Mouse (Mus musculus) forebrain, embryonic 14.5 days (tissue): ENCODE measurements at regions not wholly inside any gene's neighbourhood (a gene's known extent, or its start where the extent isn't known, plus 50 kb on each side); places are given as distances from the start of the nearest gene placed in this dataset.
A peak's percentile ranks its signal among the peaks of the same experiment; 100 is the strongest.

Experiments used
- ATAC-seq: fragments of 200-750 bp; cut with Nextera tagmentation; 2 replicates; pipeline ENCODE4 v1.8.0; 2017; ENCODE audit warnings: mild to moderate bottlenecking, moderate library complexity
- DNase-seq: peaks from one replicate; pipeline ENCODE4 v3.0.0-alpha.2; 2015; ENCODE audit warnings: low spot score
- H3K27ac ChIP-seq: fragments of 300-500 bp; sonication (generic); 2 replicates; pipeline ENCODE4 v1.5.1; 2014; ENCODE audit warnings: low read depth, mild to moderate bottlenecking, control low read depth, low read length, moderate library complexity
- H3K27me3 ChIP-seq: fragments of 300-500 bp; sonication (generic); replicated peaks from 2 replicates; pipeline ENCODE4 v1.6.1; 2014; ENCODE audit warnings: low read length, control low read depth, mixed read lengths; ENCODE audit not compliant: control insufficient read depth, insufficient read depth
- H3K36me3 ChIP-seq: fragments of 300-500 bp; sonication (generic); 2 replicates; pipeline ENCODE4 v1.6.1; 2014; ENCODE audit warnings: low read length, control low read depth; ENCODE audit not compliant: control insufficient read depth, insufficient read depth
- H3K4me1 ChIP-seq: fragments of 300-500 bp; sonication (generic); 2 replicates; pipeline ENCODE4 v1.6.1; 2014; ENCODE audit warnings: antibody characterized with exemption, low read length, control low read depth; ENCODE audit not compliant: control insufficient read depth, insufficient read depth
- H3K4me2 ChIP-seq: fragments of 300-500 bp; sonication (generic); 2 replicates; pipeline ENCODE4 v1.6.1; 2014; ENCODE audit warnings: mild to moderate bottlenecking, control low read depth, low read length
- H3K4me3 ChIP-seq: fragments of 300-500 bp; sonication (generic); 2 replicates; pipeline ENCODE4 v1.5.1; 2014; ENCODE audit warnings: low read depth, low read length, control low read depth
- H3K9ac ChIP-seq: fragments of 300-500 bp; sonication (generic); 2 replicates; pipeline ENCODE4 v1.6.1; 2014; ENCODE audit warnings: mild to moderate bottlenecking, low read length, control low read depth, moderate library complexity
- H3K9me3 ChIP-seq: fragments of 300-500 bp; sonication (generic); replicated peaks from 2 replicates; pipeline ENCODE4 v1.6.1; 2016; ENCODE audit warnings: low read length, control low read depth, mixed read lengths; ENCODE audit not compliant: control insufficient read depth
- WGBS: fragments of 180-500 bp; shearing (Covaris S2); extraction: QIAGEN DNeasy Blood & Tissue Kit; methylation state at CpG from one replicate; pipeline ENCODE4 v1.1.7; 2014; 5-methylcytosine and 5-hydroxymethylcytosine counted together

DNA sequence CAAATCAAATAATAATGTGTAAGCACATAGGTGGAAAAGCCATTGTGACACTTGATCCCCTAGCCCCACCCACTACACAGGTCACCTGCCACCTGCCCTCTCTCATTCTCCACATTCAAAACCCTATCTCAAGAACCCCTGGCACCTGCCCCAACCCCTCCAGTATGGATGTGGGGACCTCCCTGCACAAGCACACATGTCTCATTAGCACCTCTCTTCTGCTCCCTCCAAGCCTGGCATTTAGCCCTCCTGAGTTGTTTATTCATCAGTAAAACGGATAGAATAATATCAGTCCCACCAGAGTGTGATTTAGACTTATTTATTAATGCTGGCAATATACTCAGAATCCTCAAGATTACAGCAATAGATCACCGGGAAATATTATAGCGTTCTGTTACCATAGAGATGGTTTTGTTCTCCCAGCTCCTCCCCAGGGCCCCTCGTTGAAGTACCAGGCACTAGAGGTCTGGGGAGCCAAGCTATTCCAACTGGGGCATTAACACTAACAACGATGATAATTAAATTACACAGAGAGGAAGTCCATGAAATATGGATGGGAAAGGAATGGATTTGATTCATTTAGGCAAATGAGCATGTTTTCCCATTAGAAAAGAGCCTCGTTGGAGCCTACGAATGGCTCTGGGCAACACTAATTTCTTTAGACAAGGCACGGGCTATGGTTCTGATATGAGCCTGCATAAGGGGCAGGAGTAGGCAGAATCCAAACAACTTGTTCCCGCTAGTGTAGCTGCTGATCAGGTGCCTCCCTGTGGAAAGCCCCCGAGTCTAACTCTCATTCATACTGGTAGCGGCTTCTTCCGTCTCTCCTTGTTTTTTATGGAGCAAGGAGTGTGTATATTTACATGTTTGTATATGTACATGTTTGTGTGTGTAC, 148.1 kb upstream of the Hs6st1 start:
- peak; percentile 42 for DNase-seq
- H3K36me3 ChIP-seq = no peaks in the 10 kb centered on the region
- H3K9ac ChIP-seq = no peak overlapping the region
- ATAC-seq = peak; percentile 26; the same call in 1 of the 2 replicates
- no peaks in the 10 kb centered on the region for H3K27me3 ChIP-seq
- H3K27ac ChIP-seq = no peak overlapping the region; the same call in 1 of the 2 replicates
- no peaks in the 10 kb centered on the region for H3K4me1 ChIP-seq
- H3K4me3 ChIP-seq = no peak overlapping the region
- H3K4me2 ChIP-seq = no peak overlapping the region
- 58% methylated on average over 12 of the region's 12 CpGs for WGBS
- no peaks in the 10 kb centered on the region for H3K9me3 ChIP-seq

DNA sequence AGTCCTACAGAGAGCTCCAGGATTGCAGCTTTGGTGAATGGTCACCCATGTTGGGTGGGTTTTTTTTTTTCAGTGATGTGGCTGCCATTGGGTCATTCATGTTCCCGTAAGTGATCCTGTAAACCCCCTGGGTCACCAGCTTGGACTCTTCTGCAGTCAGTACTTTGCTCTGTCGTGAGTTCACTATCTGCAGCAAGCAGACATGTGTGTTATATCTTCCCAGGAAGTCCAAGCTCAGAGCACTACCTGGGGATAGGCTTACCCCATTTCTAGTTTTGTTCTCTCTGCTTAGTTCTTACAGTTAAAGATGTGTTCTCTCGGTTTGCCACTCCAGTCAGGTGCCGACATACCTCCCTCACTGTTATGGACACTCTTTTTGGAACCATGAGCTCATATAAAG, 143.4 kb upstream of the Hs6st1 start:
- Histone ChIP-seq H3K27me3 (no peaks in the 10 kb centered on the region), H3K4me1 (no peaks in the 10 kb centered on the region), H3K4me2 (no peak overlapping the region), H3K9ac (no peak overlapping the region), H3K9me3 (no peaks in the 10 kb centered on the region), H3K27ac (no peak overlapping the region), H3K4me3 (no peak overlapping the region), H3K36me3 (no peaks in the 10 kb centered on the region)
- no peak for DNase-seq
- ATAC-seq = no peak
- 94% methylated on average over 4 of the region's 4 CpGs for WGBS

DNA sequence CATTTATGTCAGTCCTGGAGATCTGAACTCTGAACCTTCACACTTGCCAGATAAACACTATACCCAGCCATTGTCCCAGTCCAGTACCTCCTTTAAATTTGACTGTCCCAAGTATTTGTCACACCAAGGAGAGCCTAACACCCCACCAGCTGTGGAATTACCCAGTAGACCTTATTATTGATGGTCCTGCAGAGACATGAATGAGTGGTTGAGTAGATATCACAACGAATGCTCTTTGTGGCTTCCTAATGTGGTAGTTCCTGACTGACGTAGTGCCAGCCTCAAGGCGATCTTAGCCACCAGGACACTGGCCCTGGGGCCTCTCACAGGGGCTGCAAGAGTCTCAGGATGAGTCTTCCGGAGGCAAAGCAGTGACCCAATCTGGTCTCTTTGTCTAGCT, 142.9 kb upstream of the Hs6st1 start:
- no peak overlapping the region for H3K4me2 ChIP-seq
- H3K4me1 ChIP-seq = no peaks in the 10 kb centered on the region
- 93% methylated on average over 4 of the region's 4 CpGs for WGBS
- no peak overlapping the region for H3K27ac ChIP-seq
- DNase-seq = no peak
- no peaks in the 10 kb centered on the region for H3K27me3 ChIP-seq
- no peak overlapping the region for H3K4me3 ChIP-seq
- no peaks in the 10 kb centered on the region for H3K9me3 ChIP-seq
- no peak for ATAC-seq
- H3K9ac ChIP-seq = no peak overlapping the region
- H3K36me3 ChIP-seq = no peaks in the 10 kb centered on the region

DNA sequence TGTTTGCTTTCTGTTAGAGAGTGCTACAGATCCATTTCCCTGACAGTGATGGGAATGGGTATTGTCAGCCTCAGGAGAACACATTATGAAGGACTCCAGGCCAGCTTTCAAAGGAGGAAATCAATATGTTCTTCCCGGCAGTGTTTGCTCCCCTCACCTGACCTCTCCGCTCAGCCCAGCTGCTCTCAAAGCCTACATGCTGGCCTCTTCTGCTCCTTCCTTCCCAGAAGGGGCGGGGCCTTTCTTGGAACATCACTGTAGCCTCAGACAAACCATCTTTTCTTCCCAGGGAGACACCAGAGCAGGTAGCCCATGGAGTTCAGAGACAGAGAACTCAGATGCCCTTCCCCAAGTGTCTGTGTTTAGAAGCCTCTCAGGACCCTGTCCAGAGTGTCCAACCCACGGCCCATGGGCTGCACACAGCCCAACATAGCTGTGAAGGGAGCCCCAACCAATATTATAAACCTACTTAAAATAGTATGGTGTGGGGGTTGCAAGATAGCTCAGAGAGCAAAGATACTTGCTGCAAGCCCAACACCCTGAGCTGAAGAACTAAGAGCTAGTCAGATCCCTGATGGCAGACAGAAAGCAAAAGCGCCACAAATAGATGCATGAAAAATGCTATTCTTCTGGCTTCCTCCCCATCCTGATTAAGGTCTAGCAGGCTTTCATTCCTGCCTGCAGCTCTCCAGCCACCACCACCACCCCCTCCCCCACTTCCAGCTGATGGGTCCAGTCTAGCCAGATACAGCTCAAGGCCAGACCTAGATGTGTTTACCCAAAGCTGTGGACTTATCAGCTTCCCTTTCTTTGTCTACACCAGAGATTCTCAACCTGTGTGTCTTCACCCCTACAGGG, 141.8 kb upstream of the Hs6st1 start:
- Histone ChIP-seq H3K9ac (no peak overlapping the region), H3K4me1 (no peaks in the 10 kb centered on the region), H3K27ac (no peak overlapping the region), H3K36me3 (no peaks in the 10 kb centered on the region), H3K4me3 (no peak overlapping the region), H3K4me2 (no peak overlapping the region), H3K9me3 (no peaks in the 10 kb centered on the region), H3K27me3 (no peaks in the 10 kb centered on the region)
- no peak for ATAC-seq
- no peak for DNase-seq
- 75% methylated on average over 5 of the region's 5 CpGs for WGBS

DNA sequence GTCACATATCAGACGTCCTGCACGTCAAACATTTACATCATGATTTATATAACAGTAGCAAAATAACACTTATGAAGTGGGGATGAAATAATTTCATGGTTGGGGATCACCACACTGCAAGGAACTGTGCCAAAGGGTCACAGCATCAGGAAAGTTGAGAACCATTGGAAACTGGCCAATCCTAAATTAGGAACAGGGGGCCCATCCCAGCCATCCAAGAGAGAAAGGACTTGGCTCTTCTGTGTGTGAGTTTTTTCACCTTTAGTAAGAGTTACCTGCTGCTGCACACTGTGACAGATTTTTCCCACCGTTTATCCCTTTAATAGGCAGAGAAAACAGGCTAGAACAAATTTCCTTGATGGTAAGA, 141.2 kb upstream of the Hs6st1 start:
- ATAC-seq (no peak), DNase-seq (no peak)
- Histone ChIP-seq H3K27me3 (no peaks in the 10 kb centered on the region), H3K27ac (no peak overlapping the region), H3K4me3 (no peak overlapping the region), H3K9ac (no peak overlapping the region), H3K4me2 (no peak overlapping the region), H3K9me3 (no peaks in the 10 kb centered on the region), H3K36me3 (no peaks in the 10 kb centered on the region), H3K4me1 (no peaks in the 10 kb centered on the region)
- WGBS = 74% methylated on average over 3 of the region's 3 CpGs

GRCm38 (mm10) chr1:35930351-35930750, 137.8 kb upstream of the Hs6st1 start:
- Histone ChIP-seq H3K4me2 (no peak overlapping the region), H3K27me3 (no peaks in the 10 kb centered on the region), H3K4me3 (no peak overlapping the region), H3K27ac (no peak overlapping the region), H3K9ac (no peak overlapping the region), H3K9me3 (no peaks in the 10 kb centered on the region), H3K36me3 (no peaks in the 10 kb centered on the region), H3K4me1 (no peaks in the 10 kb centered on the region)
- 75% methylated on average over 3 of the region's 3 CpGs for WGBS
- DNase-seq (no peak), ATAC-seq (no peak)

DNA sequence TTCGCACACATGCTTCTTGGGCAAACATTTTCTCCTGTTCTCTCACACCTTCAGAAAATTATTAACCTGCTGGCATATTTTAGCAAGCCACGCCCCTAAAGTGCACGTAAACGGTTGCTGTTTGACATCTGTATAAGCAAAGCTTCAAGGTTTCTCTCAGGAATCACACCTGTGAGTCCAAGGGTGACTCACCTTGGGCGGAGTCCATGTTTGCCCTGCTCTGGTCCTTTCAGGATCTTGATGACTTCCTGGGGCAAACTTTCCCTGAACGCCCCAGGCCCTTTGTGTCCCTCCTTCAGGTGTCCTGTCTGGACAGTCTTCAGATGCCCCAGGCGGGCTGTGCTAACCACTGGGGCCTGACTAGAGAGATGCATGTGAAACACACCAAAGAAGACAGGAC, 137.1 kb upstream of the Hs6st1 start:
- no peaks in the 10 kb centered on the region for H3K4me1 ChIP-seq
- H3K36me3 ChIP-seq = no peaks in the 10 kb centered on the region
- no peak overlapping the region for H3K27ac ChIP-seq
- no peak overlapping the region for H3K4me2 ChIP-seq
- no peak for DNase-seq
- no peak overlapping the region for H3K4me3 ChIP-seq
- H3K9ac ChIP-seq = no peak overlapping the region
- 90% methylated on average over 7 of the region's 7 CpGs for WGBS
- no peaks in the 10 kb centered on the region for H3K9me3 ChIP-seq
- no peak for ATAC-seq
- H3K27me3 ChIP-seq = no peaks in the 10 kb centered on the region

- H3K27ac ChIP-seq = no peak overlapping the region
- H3K4me2 ChIP-seq = no peak overlapping the region
- H3K4me1 ChIP-seq = no peaks in the 10 kb centered on the region
- no peaks in the 10 kb centered on the region for H3K36me3 ChIP-seq
- no peak for DNase-seq
- ATAC-seq = no peak
- no peaks in the 10 kb centered on the region for H3K27me3 ChIP-seq
- WGBS = 92% methylated on average over 7 of the region's 7 CpGs
- no peaks in the 10 kb centered on the region for H3K9me3 ChIP-seq
- no peak overlapping the region for H3K9ac ChIP-seq
- no peak overlapping the region for H3K4me3 ChIP-seq
Measured at GRCm38 (mm10) chr1:35933511-35933910, 134.7 kb upstream of the Hs6st1 start.
